7 mouse cellular contexts compared by ENCODE assay signal in genomic region chr7:81554369-81554768, GRCm38 (mm10). TPM values are rescaled to one million over a fixed set of nuclear protein-coding genes. Genes with fewer than 3 reads are reported as not detected.
DNase-seq lines count a peak whose midpoint lies in the region; ATAC-seq and TF ChIP-seq lines count a peak whose summit lies in the region.

No protein-coding gene starts in this region.

- ATAC-seq in kidney, postnatal 0 days (replicated peaks; ENCODE audit: low FRiP score, low read depth): no peak
- no peak for ATAC-seq in kidney, embryonic 14.5 days (ENCODE audit: low FRiP score, low TSS enrichment)
- ATAC-seq in liver, embryonic 13.5 days (ENCODE audit: low read depth): no peak

- peak; percentile 68 for TF ChIP-seq CTCF in kidney, postnatal 0 days (IDR thresholded peaks at IDR 0.05; ENCODE audit: low read depth)
- TF ChIP-seq CTCF in ES-Bruce4 (IDR thresholded peaks at IDR 0.05; ENCODE audit: low read depth, low read length): peak; percentile 20

- no peaks in the 10 kb centered on the region for H3K4me1 ChIP-seq in kidney, postnatal 0 days (replicated peaks; ENCODE audit: insufficient read depth, low read length)
- no peaks in the 10 kb centered on the region for H3K4me1 ChIP-seq in kidney, embryonic 14.5 days (ENCODE audit: control insufficient read depth, insufficient read depth, low read length)
- H3K4me1 ChIP-seq in ES-Bruce4 (ENCODE audit: control insufficient read depth, insufficient read depth, low read length): no peaks in the 10 kb centered on the region
- no peaks in the 10 kb centered on the region for H3K4me1 ChIP-seq in liver, embryonic 13.5 days (replicated peaks)

- 89% methylated on average over 2 of the region's 2 CpGs for WGBS in kidney, postnatal 0 days
- 87% methylated on average over 2 of the region's 2 CpGs for WGBS in kidney, embryonic 14.5 days
- 60% methylated on average over 2 of the region's 2 CpGs for WGBS in liver, embryonic 13.5 days (ENCODE audit: insufficient replicate concordance)

- no peak overlapping the region for H3K27ac ChIP-seq in kidney, postnatal 0 days
- H3K27ac ChIP-seq in kidney, embryonic 14.5 days (ENCODE audit: low read depth, low read length): no peak overlapping the region
- H3K27ac ChIP-seq in ES-Bruce4 (ENCODE audit: insufficient read depth, low read length): no peak overlapping the region
- no peak overlapping the region for H3K27ac ChIP-seq in liver, embryonic 13.5 days

- TF ChIP-seq POLR2A in ES-Bruce4 (IDR thresholded peaks at IDR 0.05; ENCODE audit: insufficient read depth, low read length): no peak

- no peak overlapping the region for H3K4me3 ChIP-seq in kidney, postnatal 0 days (replicated peaks; ENCODE audit: low read depth, low read length)
- no peak overlapping the region for H3K4me3 ChIP-seq in kidney, embryonic 14.5 days (ENCODE audit: low read length)
- H3K4me3 ChIP-seq in ES-Bruce4 (ENCODE audit: low read depth, low read length): no peak overlapping the region
- no peak overlapping the region for H3K4me3 ChIP-seq in liver, embryonic 13.5 days (replicated peaks)

- no peak for TF ChIP-seq EP300 in ES-Bruce4 (IDR thresholded peaks at IDR 0.05; ENCODE audit: insufficient read depth, low read depth, low read length)

- DNase-seq in kidney, postnatal 0 days (ENCODE audit: low spot score): peak; percentile 50
- DNase-seq in ZHBTc4 (ENCODE audit: low read depth, low spot score): peak; percentile 81
- DNase-seq in liver, embryonic 13.5 days: peak; percentile 38
- no peak for DNase-seq in urinary bladder, adult 18-20 months (ENCODE audit: low spot score in 2 of 2)
- DNase-seq in testis, postnatal 10 days (ENCODE audit: low spot score): no peak

- no peaks in the 10 kb centered on the region for H3K36me3 ChIP-seq in kidney, postnatal 0 days (ENCODE audit: insufficient read depth, low read length)
- no peaks in the 10 kb centered on the region for H3K36me3 ChIP-seq in kidney, embryonic 14.5 days (ENCODE audit: control insufficient read depth, insufficient read depth, low read length)
- no peaks in the 10 kb centered on the region for H3K36me3 ChIP-seq in ES-Bruce4 (ENCODE audit: control insufficient read depth, insufficient read depth, low read length, poor library complexity, severe bottlenecking)
- no peaks in the 10 kb centered on the region for H3K36me3 ChIP-seq in liver, embryonic 13.5 days

- H3K9ac ChIP-seq in kidney, postnatal 0 days (ENCODE audit: low read depth, low read length): no peak overlapping the region
- H3K9ac ChIP-seq in kidney, embryonic 14.5 days (ENCODE audit: low read depth, low read length): no peak overlapping the region
- no peak overlapping the region for H3K9ac ChIP-seq in ES-Bruce4 (ENCODE audit: low read depth, poor library complexity, severe bottlenecking)
- no peak overlapping the region for H3K9ac ChIP-seq in liver, embryonic 13.5 days

- H3K4me2 ChIP-seq in kidney, postnatal 0 days (ENCODE audit: low read length): no peak overlapping the region
- no peak overlapping the region for H3K4me2 ChIP-seq in kidney, embryonic 14.5 days (replicated peaks; ENCODE audit: low read depth, low read length)
- no peak overlapping the region for H3K4me2 ChIP-seq in liver, embryonic 13.5 days

- H3K9me3 ChIP-seq in kidney, postnatal 0 days (replicated peaks; ENCODE audit: low read length): no peaks in the 10 kb centered on the region
- H3K9me3 ChIP-seq in kidney, embryonic 14.5 days (ENCODE audit: control insufficient read depth, low read length): no peaks in the 10 kb centered on the region
- no peaks in the 10 kb centered on the region for H3K9me3 ChIP-seq in ES-Bruce4 (replicated peaks; ENCODE audit: control insufficient read depth, insufficient read depth, low read length, poor library complexity, severe bottlenecking)
- H3K9me3 ChIP-seq in liver, embryonic 13.5 days (replicated peaks): no peaks in the 10 kb centered on the region

- no peaks in the 10 kb centered on the region for H3K27me3 ChIP-seq in kidney, postnatal 0 days (ENCODE audit: insufficient read depth, low read length)
- H3K27me3 ChIP-seq in kidney, embryonic 14.5 days (ENCODE audit: control insufficient read depth, insufficient read depth, low read length): no peaks in the 10 kb centered on the region
- no peaks in the 10 kb centered on the region for H3K27me3 ChIP-seq in ES-Bruce4 (ENCODE audit: control insufficient read depth, insufficient read depth, low read length, poor library complexity, severe bottlenecking)
- no peaks in the 10 kb centered on the region for H3K27me3 ChIP-seq in liver, embryonic 13.5 days

RNA-seq across cellular contexts. Expression of gene Fsd2, which starts 12.4 kb away (rescaled TPM):
- polyA plus RNA-seq in kidney, postnatal 0 days (2015; fragmentation: Nextera tagmentation; extraction: Ambion mirVana): 0.04 and 0.05 TPM in 2 replicates
- polyA plus RNA-seq in kidney, embryonic 14.5 days (2014; fragmentation: Nextera tagmentation; extraction: Ambion mirVana): 0.10 TPM in 1 of 2 replicates, not detected in the other
- polyA plus RNA-seq in ES-Bruce4 (2011; ENCODE audit: insufficient read depth, insufficient read length, low read depth, missing spikeins): not detected in 2 replicates
- 0.06 and 0.15 TPM in 2 replicates for polyA plus RNA-seq in liver, embryonic 13.5 days (2015; fragmentation: Nextera tagmentation; extraction: Ambion mirVana)

RNA-seq across cellular contexts. Expression of gene Whamm, which starts 16.7 kb away (rescaled TPM):
- 5.1 and 5.7 TPM in 2 replicates for polyA plus RNA-seq in kidney, postnatal 0 days (2015; fragmentation: Nextera tagmentation; extraction: Ambion mirVana)
- polyA plus RNA-seq in kidney, embryonic 14.5 days (2014; fragmentation: Nextera tagmentation; extraction: Ambion mirVana): 7.0 and 8.2 TPM in 2 replicates
- polyA plus RNA-seq in ES-Bruce4 (2011; ENCODE audit: insufficient read depth, insufficient read length, low read depth, missing spikeins): 11.1 and 12.0 TPM in 2 replicates
- 4.0 and 4.5 TPM in 2 replicates for polyA plus RNA-seq in liver, embryonic 13.5 days (2015; fragmentation: Nextera tagmentation; extraction: Ambion mirVana)

RNA-seq across cellular contexts. Expression of gene BC048679, which starts 56.3 kb away (rescaled TPM):
- not detected in 2 replicates for polyA plus RNA-seq in kidney, postnatal 0 days (2015; fragmentation: Nextera tagmentation; extraction: Ambion mirVana)
- polyA plus RNA-seq in kidney, embryonic 14.5 days (2014; fragmentation: Nextera tagmentation; extraction: Ambion mirVana): not detected in 2 replicates
- polyA plus RNA-seq in ES-Bruce4 (2011; ENCODE audit: insufficient read depth, insufficient read length, low read depth, missing spikeins): not detected in 2 replicates
- polyA plus RNA-seq in liver, embryonic 13.5 days (2015; fragmentation: Nextera tagmentation; extraction: Ambion mirVana): not detected in 2 replicates

Comparison
In these comparisons a context has a peak if more than half of its experiments do, and no peak if none do; other contexts are left out.
1. DNase-seq: peak in kidney, postnatal 0 days (single experiment), ZHBTc4 (single experiment) and liver, embryonic 13.5 days (single experiment); none in urinary bladder, adult 18-20 months (0 of 2) and testis, postnatal 10 days (single experiment).